Mouse (Mus musculus) bone marrow macrophage, adult 2 months (primary cell): ENCODE data around the gene Rtl10. TPM values are rescaled to one million over a fixed set of nuclear protein-coding genes. Genes with fewer than 3 reads are reported as not detected.

ENCODE experiments used
- H3K27ac ChIP-seq: 2 replicates; pipeline ENCODE4 v1.5.1; 2012; ENCODE audit warnings: low read depth, low read length; ENCODE audit not compliant: insufficient read depth
- H3K4me1 ChIP-seq: 2 replicates; pipeline ENCODE4 v1.6.1; 2012; ENCODE audit warnings: low read length; ENCODE audit not compliant: control insufficient read depth, insufficient read depth
- H3K4me3 ChIP-seq: 2 replicates; pipeline ENCODE4 v1.5.1; 2012; ENCODE audit warnings: mild to moderate bottlenecking, low read length, moderate library complexity; ENCODE audit not compliant: insufficient read depth
- CTCF ChIP-seq: IDR thresholded peaks from 2 replicates; pipeline ENCODE4 v1.5.1; 2012; ENCODE audit warnings: low read depth, mild to moderate bottlenecking, low read length, moderate library complexity
- POLR2A ChIP-seq: IDR thresholded peaks from 2 replicates; pipeline ENCODE4 v1.6.1; 2012; ENCODE audit warnings: mild to moderate bottlenecking, low read depth, low read length, borderline replicate concordance
- polyA plus RNA-seq: library from polyadenylated mRNA; stranded (reverse); fragments of >200 nt; gene quantifications from 2 replicates; pipeline ENCODE4 v1.2.4, GENCODE M21; 2012; ENCODE audit not compliant: missing spikeins, insufficient read depth, insufficient read length

The Rtl10 gene
- polyA plus RNA-seq, 1 experiment: 0.94 TPM

DNA sequence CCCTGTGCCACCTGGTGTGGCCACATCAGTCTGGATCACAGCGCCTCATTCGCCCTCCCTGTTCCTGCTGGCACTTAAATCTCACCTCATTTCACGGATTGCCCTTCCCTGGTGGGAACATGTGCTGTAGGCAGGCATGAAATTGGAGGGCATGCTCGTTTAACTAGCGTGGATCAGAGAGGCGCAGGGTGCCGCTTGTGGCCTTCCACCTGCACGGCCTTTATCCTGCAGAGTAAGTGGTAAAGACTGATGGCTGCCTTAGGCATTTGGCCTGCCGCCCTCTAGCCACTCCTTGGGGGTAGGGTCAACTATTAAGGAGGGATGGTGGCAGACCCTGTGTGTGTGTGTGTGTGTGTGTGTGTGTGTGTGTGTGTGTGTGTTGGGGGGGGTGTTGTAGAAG, 36.7 kb upstream of the Rtl10 start:
- Histone ChIP-seq H3K27ac (no peak overlapping the region), H3K4me3 (no peak overlapping the region), H3K4me1 (peaks cover 33% of the 10 kb centered on the region)
- TF ChIP-seq POLR2A (no peak), CTCF (no peak)

DNA sequence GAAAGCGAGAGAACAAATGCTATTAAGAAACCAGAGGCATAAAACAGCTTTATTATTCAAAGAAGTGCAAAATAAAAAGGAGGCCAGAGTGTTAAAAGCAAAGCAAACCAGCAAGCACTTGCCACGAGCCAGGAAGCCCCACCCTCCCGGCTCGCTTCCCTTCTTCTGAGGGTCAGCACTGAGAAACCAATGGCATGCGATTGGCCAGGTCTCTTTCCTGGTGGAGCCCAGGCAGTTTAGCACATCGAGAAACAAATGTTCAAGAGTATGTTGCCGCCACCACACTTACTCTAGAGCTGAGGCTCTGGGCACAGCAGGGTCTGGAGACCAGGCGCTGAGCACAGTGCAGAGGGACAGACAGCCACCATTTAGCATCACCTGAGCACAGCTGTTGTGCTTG, 36.1 kb upstream of the Rtl10 start:
- peaks cover 33% of the 10 kb centered on the region for H3K4me1 ChIP-seq
- no peak for TF ChIP-seq POLR2A
- no peak for TF ChIP-seq CTCF
- no peak overlapping the region for H3K4me3 ChIP-seq
- H3K27ac ChIP-seq: no peak overlapping the region

DNA sequence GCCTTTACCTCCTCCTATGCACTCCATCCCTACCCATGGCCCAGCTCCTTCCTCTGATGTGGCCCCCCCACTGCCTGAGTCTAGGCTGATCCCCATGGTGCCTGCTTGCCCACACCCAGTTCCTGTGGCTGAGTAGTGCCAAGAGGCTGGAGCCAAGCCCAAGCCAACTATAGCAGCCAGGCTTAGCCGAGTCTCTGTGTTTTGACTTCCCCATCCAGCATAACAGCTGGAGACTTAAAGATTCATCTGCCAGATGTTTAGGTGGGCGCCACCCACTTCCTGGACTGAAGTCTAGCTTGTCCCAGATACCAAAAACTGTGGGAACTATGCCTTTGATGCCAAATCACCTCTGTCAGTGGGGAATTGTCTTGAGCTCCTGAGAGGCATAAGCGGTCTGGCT, 34.4 kb upstream of the Rtl10 start:
- Histone ChIP-seq H3K27ac (peak overlapping the region; percentile 30; the same call in 1 of the 2 replicates), H3K4me1 (peaks cover 33% of the 10 kb centered on the region), H3K4me3 (no peak overlapping the region)
- TF ChIP-seq POLR2A (no peak), CTCF (no peak)

- Histone ChIP-seq H3K27ac (no peak overlapping the region), H3K4me3 (no peak overlapping the region), H3K4me1 (0 out of 2 replicates have a peak, but pooled peaks cover under 1% of the 10 kb centered on the region)
- TF ChIP-seq POLR2A (no peak), CTCF (0 out of 2 replicates have a peak, but pooled peaks have one; percentile 16)
Observed at GRCm38 (mm10) chr16:18470829-18471228, 27.9 kb upstream of the Rtl10 start.

GRCm38 (mm10) chr16:18471381-18471955, 27.2 kb upstream of the Rtl10 start:
- TF ChIP-seq CTCF (no peak), POLR2A (no peak)
- Histone ChIP-seq H3K4me3 (no peak overlapping the region), H3K27ac (no peak overlapping the region), H3K4me1 (no peaks in the 10 kb centered on the region)

- no peak overlapping the region for H3K4me3 ChIP-seq
- H3K4me1 ChIP-seq: no peaks in the 10 kb centered on the region
- TF ChIP-seq POLR2A: no peak
- no peak overlapping the region for H3K27ac ChIP-seq
Observed at GRCm38 (mm10) chr16:18471976-18472375, 26.7 kb upstream of the Rtl10 start.

- TF ChIP-seq CTCF (no peak), POLR2A (no peak)
- Histone ChIP-seq H3K4me1 (no peaks in the 10 kb centered on the region), H3K4me3 (no peak overlapping the region)
Observed at GRCm38 (mm10) chr16:18472416-18472815, 26.3 kb upstream of the Rtl10 start.

GRCm38 (mm10) chr16:18472976-18473375, 25.7 kb upstream of the Rtl10 start:
- TF ChIP-seq CTCF (no peak), POLR2A (no peak)
- H3K4me1 ChIP-seq: no peaks in the 10 kb centered on the region
- no peak overlapping the region for H3K4me3 ChIP-seq
- H3K27ac ChIP-seq: no peak overlapping the region

More at GRCm38 (mm10) chr16:18472416-18472815, 26.3 kb upstream of the Rtl10 start:
- H3K27ac ChIP-seq: no peak overlapping the region

DNA sequence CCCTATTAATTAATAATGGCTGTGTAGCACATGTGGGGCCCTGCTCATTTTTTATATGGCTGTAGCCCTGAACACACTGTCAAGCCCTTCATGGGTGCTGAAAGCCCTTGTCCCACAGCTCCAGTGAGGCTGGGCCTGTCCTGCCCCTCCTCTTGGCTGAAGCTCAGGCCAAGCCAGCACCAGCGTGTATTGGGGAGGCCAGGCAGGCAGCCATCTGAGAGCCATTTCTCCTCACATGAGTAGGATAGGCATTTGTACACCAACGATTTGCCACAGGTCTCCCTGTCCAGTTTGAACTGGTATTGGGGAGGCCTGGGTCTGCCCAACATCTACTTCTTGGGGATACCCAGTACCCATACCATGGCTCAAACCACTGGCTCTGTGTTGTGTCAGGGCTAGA, 24.7 kb upstream of the Rtl10 start:
- Histone ChIP-seq H3K4me3 (no peak overlapping the region), H3K27ac (no peak overlapping the region)
- TF ChIP-seq POLR2A (no peak), CTCF (no peak)

DNA sequence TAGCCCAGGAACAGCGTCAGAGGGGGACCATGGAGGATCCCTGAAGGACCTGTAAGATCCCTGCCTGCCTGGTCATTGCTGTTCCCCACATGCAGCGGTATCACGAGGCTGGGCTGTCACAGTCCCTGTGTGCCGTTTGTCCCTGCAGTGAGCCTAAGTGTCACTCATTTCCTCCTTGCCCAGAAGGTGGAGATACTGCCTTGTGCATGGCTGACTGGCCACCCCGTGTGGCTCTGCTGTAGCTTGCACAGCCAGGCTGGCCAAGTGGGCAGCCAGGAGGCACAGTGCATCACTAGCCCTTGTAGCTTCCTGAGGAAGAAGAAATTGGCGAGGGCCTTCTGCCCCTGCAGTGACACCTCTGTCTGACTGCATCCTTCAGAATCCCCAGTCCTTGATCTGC, 20.7 kb upstream of the Rtl10 start:
- Histone ChIP-seq H3K27ac (no peak overlapping the region), H3K4me3 (no peak overlapping the region), H3K4me1 (no peaks in the 10 kb centered on the region)
- TF ChIP-seq CTCF (no peak), POLR2A (no peak)

More for the DNA sequence above, 24.7 kb upstream of the Rtl10 start:
- no peaks in the 10 kb centered on the region for H3K4me1 ChIP-seq

DNA sequence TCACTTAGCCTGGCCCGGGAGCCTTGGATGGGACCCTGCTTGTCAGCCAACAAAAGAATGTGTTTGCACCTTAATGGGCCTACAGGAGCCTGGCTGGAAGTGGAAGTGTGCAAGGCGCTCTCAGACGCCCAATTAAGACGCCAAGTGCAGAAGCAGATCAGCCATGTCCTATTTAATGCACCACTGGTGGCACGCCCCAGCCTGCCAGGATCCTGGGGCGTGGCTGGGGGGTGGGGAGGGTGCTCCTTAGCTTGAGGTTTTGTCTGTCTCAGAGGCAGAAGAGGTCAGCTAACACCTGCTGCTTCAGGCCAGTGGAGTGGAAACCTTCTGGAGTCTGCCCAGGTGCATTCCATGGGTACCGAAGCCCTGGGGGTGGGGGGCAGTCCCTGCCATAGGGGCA, 19.0 kb upstream of the Rtl10 start:
- TF ChIP-seq POLR2A: no peak
- no peak for TF ChIP-seq CTCF
- H3K27ac ChIP-seq: no peak overlapping the region

More for the DNA sequence above, 19.0 kb upstream of the Rtl10 start:
- no peak overlapping the region for H3K4me3 ChIP-seq
- no peaks in the 10 kb centered on the region for H3K4me1 ChIP-seq
